Mouse (Mus musculus): ENCODE data around the gene Gbe1.

Gbe1 gene

DNA sequence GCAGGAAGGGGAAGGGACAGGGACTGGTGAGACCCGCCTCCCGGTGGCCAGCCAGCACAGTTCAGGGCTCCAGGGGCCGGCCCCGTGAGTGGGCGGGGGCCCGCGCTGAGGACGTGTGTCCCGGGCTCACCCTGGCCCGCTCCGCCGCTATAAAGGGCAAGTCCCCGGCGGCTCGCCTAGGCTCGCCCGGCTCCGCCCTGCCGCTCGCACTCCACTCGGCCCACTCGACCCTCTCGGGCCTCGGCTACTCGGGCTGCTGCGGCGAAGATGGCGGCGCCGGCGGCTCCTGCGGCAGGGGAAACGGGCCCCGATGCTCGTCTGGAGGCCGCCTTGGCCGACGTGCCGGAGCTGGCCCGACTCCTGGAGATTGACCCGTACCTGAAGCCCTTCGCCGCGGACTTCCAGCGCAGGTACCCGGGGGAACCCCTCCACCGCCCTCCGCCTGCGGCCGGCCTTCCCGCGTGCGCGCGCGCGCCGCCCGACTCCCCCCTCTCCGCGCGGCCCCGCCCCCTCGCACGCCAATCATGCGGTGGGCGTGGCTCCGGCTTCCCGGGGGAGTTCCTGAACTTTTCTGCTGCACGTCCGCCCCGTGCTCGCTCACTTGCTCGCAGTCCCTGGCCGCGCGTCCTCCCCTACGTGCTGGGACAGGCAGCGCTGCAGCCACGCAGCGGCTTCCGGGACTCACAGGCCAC is at the start of gene Gbe1:
Gene Gbe1, plus strand, starts transcription at position 64 of the 692 bp plus-strand sequence.
- DNase-seq, result peak; percentile 92

DNA sequence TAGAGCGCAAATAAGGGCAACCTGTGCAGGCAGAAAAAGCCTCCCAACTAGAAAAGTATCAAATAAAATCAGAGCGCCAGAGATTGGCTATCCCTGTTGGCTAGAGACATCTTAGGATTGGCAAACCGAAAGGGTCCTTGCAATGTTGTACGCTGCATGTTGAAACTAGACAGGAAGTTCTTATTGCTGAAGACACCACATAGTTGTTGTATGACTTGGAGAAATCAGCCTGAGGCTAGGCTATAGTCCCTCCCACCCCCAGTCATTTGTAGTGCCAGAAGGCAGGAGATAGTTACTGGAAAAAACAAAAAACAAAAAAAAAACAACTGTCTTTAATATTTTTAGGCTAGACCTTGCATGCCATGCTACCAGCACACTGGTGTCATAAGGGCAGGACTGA is 3.1 kb upstream of the Gbe1 start:
- no peak for DNase-seq

- DNase-seq, result no peak
These were observed 258 bp upstream of the Gbe1 start for GRCm38 (mm10) chr16:70313496-70313885.

GRCm38 (mm10) chr16:70314578-70314930 is 805 bp downstream of the Gbe1 start:
- DNase-seq, result no peak

DNA sequence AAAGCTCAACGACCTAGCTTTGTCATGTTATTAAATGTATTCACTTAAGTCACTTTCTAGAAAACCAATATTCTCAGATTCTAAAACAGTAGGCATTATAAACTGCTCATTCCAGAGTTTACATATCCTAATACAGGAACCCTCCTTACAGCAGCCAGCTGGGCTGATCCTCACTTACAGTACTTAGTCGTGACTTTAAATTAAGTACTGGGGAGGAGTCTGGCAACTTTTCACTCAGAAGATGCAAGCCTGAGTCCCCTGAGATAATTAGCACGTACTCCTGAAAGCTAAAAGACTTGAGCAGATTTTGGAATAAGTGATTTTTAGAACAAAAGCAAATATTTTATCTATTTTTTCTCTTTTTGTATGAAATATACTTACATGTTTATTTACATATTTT is 1.5 kb downstream of the Gbe1 start:
- DNase-seq, result no peak

GRCm38 (mm10) chr16:70315862-70316390 is 2.2 kb downstream of the Gbe1 start:
- no peak for DNase-seq

DNA sequence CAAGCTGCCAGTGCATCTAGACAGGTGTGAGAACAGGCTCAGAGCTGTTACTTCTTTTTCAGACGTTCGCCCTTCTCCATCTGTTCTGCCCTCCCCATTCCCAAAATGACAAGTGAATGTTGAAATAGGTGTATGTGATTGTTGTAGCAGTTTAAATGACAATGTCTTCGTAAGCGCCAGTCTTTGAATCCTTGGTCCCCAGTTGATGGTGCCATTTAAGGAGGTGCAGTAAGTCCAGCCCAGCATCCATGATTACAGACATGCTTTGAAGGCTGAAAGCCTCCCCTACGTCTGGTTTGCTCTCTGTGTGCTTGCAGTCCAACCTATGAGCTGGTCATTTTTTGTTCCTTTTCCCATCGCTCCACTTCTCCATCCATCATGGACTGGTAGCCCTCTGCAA is 5.6 kb downstream of the Gbe1 start:
- no peak for DNase-seq

DNA sequence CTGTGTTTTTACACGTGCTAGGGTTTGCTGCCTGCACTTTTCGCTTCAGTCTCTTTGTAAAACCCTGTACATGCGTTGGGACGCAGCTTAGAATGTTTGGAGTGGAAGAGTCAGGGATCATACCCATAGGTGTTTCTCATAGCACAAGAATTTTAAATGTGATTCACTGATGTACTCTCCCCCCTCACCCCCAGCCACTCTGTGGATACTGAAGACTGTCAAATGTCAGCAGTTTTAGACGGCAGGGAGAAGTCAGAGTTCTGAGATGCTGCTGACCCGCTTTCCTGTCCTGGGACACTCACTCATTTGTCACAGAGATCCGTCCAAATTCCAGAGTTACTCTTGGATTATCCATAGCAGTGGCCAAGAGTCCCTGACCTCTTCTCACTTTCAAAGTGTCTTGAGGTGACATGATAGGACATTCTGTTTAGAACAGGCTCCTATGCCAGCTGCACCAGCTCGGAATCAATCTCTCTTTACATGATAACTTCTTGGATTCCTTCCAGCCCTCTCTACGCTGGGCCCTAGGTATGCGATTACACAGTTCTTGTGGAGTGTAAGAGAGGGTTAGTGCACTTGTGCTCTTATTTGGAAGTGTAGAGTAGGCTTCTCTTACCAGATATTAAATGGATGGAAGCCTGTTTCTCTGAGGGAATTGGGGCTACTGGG is 7.0 kb downstream of the Gbe1 start:
- DNase-seq, result no peak

- no peak for DNase-seq
These were observed 12.7 kb downstream of the Gbe1 start for GRCm38 (mm10) chr16:70326339-70326948.

DNA sequence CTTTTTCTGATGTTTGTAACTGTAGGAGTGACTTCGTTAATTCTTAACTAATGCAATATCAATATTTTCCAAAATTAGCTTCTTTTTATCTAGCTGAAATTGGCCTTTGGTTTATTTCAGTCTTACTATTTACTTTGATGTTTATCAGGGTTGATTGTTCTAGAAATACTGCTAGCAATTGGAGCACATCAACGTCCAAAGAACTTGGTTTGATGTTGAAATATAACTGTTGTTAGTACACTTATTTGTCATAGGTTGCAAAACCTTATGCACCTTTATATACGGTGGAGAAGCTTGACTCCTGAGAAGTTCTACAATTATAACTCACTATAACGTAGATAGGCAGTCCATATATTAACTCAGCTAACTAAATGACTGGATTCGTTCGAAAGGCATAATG is 14.8 kb downstream of the Gbe1 start:
- DNase-seq, result no peak

- DNase-seq, result no peak
These were observed 15.3 kb downstream of the Gbe1 start for GRCm38 (mm10) chr16:70329036-70329435.

- no peak for DNase-seq
These were observed 15.7 kb downstream of the Gbe1 start for GRCm38 (mm10) chr16:70329471-70329870.

GRCm38 (mm10) chr16:70330007-70330406 is 16.3 kb downstream of the Gbe1 start:
- DNase-seq, result no peak

- DNase-seq, result no peak
These were observed 17.0 kb downstream of the Gbe1 start for GRCm38 (mm10) chr16:70330626-70331275.

- DNase-seq, result no peak
These were observed 21.1 kb downstream of the Gbe1 start for GRCm38 (mm10) chr16:70334812-70335211.

- DNase-seq, result no peak
These were observed 21.7 kb downstream of the Gbe1 start for GRCm38 (mm10) chr16:70335472-70335871.

- DNase-seq, result no peak
These were observed 23.9 kb downstream of the Gbe1 start for GRCm38 (mm10) chr16:70337661-70338060.

- no peak for DNase-seq
These were observed 30.7 kb downstream of the Gbe1 start for GRCm38 (mm10) chr16:70344496-70344895.

- DNase-seq, result no peak
These were observed 31.9 kb downstream of the Gbe1 start for GRCm38 (mm10) chr16:70345607-70346006.

DNA sequence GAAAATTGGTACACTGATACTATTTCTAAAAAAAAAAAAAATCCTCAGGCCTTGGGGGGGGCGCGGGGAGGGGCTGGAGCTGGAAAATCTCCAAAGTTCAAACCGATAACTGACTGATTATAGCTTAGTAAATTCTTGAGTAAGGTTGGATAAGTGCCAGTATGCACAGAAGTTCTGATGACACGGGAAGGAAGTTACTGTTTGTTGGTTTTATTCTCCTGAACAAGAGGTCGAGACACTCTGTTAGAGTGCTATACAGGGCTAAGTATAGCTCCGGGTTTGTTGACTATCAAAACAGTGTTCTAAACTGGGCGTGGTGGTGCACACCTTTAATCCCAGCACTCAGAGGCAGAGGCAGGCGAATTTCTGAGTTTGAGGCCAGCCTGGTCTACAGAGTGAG is 36.3 kb downstream of the Gbe1 start:
- DNase-seq, result no peak

- DNase-seq, result peak; percentile 15
These were observed 38.0 kb downstream of the Gbe1 start for GRCm38 (mm10) chr16:70351641-70352280.

DNA sequence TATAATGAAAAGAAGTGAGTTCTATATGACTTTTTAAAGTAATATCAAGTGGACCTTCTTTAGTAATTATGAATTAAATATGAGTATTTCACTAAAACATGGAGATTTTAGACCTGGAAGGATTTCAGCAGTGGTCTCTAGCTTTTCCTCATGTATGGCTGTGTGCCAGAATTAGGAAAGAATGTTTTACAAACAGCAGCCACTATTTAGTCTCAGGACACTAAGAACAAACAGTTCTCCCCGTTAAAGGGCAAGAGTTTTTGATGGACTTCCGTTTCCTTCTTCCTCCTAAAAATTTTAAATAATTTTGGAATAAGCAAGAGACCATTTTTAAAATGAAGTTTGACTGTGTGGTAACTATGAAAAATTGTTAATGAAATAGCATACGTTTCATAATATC is 38.8 kb downstream of the Gbe1 start:
- DNase-seq, result no peak

DNA sequence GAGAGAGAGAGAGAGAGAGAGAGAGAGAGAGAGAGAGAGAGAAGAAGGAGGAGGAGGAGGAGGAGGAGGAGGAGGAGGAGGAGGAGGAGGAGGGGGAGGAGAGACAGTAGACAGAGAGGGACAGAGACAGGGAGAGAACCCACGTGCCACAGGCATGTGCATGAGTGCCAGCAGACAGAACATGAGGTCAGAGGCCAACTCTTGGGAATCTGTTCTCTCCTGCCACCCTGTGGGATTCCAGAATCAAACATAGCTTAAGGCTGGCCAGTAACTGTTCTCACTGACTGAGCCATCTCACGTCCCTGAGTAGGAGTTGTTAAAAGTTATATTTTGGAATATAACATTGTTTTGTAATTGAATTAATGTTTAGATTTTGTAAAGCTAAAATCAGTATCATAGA is 39.3 kb downstream of the Gbe1 start:
- DNase-seq, result no peak
